Mouse (Mus musculus) intestine, embryonic 14.5 days (tissue): ENCODE results near the gene Pmm2. TPM values are rescaled to one million over a fixed set of nuclear protein-coding genes. Genes with fewer than 3 reads are reported as not detected.

Experiments
- ATAC-seq: fragments of 200-750 bp; cut with Nextera tagmentation; replicated peaks from 2 replicates; pipeline ENCODE4 v1.8.0; 2017; ENCODE audit warnings: low read depth, moderate number of reproducible peaks, moderate TSS enrichment, moderate library complexity; ENCODE audit not compliant: low FRiP score, low TSS enrichment
- DNase-seq: peaks from one replicate; pipeline ENCODE4 v3.0.0-alpha.2; 2018; ENCODE audit warnings: low spot score
- H3K27ac ChIP-seq: fragments of 300-500 bp; sonication (generic); 2 replicates; pipeline ENCODE4 v1.5.1; 2014; ENCODE audit warnings: low read depth, mild to moderate bottlenecking, control low read depth
- H3K27me3 ChIP-seq: fragments of 300-500 bp; sonication (generic); replicated peaks from 2 replicates; pipeline ENCODE4 v1.6.1; 2014; ENCODE audit warnings: low read length, control low read depth; ENCODE audit not compliant: control insufficient read depth, insufficient read depth
- H3K36me3 ChIP-seq: fragments of 300-500 bp; sonication (generic); 2 replicates; pipeline ENCODE4 v1.6.1; 2014; ENCODE audit warnings: low read length, control low read depth; ENCODE audit not compliant: control insufficient read depth, insufficient read depth
- H3K4me1 ChIP-seq: fragments of 300-500 bp; sonication (generic); replicated peaks from 2 replicates; pipeline ENCODE4 v1.6.1; 2014; ENCODE audit warnings: low read length, control low read depth, mixed read lengths; ENCODE audit not compliant: control insufficient read depth, insufficient read depth
- H3K4me2 ChIP-seq: fragments of 300-500 bp; sonication (generic); 2 replicates; pipeline ENCODE4 v1.6.1; 2014; ENCODE audit warnings: low read length
- H3K4me3 ChIP-seq: fragments of 300-500 bp; sonication (generic); 2 replicates; pipeline ENCODE4 v1.5.1; 2014; ENCODE audit warnings: low read depth, low read length, control low read depth, mixed read lengths
- H3K9ac ChIP-seq: fragments of 300-500 bp; sonication (generic); 2 replicates; pipeline ENCODE4 v1.6.1; 2014; ENCODE audit warnings: mild to moderate bottlenecking, low read length
- H3K9me3 ChIP-seq: fragments of 300-500 bp; sonication (generic); 2 replicates; pipeline ENCODE4 v1.6.1; 2016; ENCODE audit warnings: low read length, control low read depth; ENCODE audit not compliant: control insufficient read depth
- WGBS: fragments of 180-500 bp; shearing (Covaris S2); extraction: QIAGEN DNeasy Blood & Tissue Kit; methylation state at CpG from one replicate; pipeline ENCODE4 v1.1.7; 2014; 5-methylcytosine and 5-hydroxymethylcytosine counted together
- polyA plus RNA-seq: library from polyadenylated mRNA; unstranded; fragments of >200 nt; fragmentation: Nextera tagmentation; extraction: Ambion mirVana; gene quantifications from 2 replicates; pipeline ENCODE4 v1.2.1, GENCODE M21; 2014

The Pmm2 gene
- 65.5 and 73.1 TPM in 2 replicates for polyA plus RNA-seq

DNA sequence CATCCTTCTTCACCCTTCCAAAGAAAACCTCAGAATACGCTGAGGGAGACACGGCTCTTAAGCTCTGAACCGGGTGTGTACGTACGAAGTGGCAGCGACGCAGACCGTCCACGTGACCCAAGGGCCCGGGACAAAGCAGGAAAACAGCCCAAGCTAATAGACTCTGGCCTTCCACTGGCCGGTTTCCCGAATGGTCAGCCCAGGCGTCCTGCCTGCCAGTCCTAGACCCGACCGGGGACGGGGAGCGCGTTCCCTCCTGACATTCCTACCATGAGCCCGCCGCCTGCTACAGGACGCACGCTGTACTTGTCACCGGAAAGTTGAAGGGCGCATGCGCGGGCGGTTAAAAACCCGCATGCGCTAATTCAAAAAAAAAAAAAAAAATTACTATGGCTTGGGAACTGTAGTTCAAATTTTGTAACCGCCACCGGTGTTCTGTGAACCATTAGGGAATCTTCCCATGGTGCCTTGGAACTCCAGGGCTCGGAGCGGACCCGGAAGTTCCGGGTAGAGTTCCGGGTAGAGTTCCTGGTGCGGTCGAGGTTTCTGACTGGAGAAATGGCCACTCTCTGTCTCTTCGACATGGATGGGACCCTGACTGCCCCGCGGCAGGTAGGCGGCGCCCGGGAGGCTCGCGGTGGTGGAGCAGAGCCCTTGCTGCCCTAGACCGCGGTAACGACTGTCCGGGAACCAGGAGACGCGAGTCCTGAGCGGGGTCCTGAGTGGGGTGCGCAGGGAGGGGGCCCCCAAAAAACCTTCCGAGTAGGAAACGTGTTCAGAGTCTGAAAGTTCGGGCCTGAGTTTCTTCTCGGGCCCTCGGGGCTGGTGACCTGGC is at the start of gene Pmm2, which contains the start of gene Tmem186:
Pmm2 (plus strand) TSS at position 458 of the 835 bp plus-strand sequence.
Tmem186 (minus strand) TSS at position 496 of the 835 bp plus-strand sequence.
- Histone ChIP-seq H3K9me3 (no peaks in the 10 kb centered on the region), H3K27me3 (no peaks in the 10 kb centered on the region), H3K4me2 (peak within 1 kb of the TSS; percentile 87), H3K27ac (peak within 1 kb of the TSS; percentile 85), H3K4me1 (peaks cover 19% of the 10 kb centered on the region), H3K4me3 (peak within 1 kb of the TSS; percentile 92), H3K9ac (peak within 1 kb of the TSS; percentile 89), H3K36me3 (peaks cover 35% of the 10 kb centered on the region)
- ATAC-seq = peak; percentile 92
- DNase-seq = peak; percentile 90
- under 1% methylated on average over 59 of the region's 59 CpGs for WGBS

DNA sequence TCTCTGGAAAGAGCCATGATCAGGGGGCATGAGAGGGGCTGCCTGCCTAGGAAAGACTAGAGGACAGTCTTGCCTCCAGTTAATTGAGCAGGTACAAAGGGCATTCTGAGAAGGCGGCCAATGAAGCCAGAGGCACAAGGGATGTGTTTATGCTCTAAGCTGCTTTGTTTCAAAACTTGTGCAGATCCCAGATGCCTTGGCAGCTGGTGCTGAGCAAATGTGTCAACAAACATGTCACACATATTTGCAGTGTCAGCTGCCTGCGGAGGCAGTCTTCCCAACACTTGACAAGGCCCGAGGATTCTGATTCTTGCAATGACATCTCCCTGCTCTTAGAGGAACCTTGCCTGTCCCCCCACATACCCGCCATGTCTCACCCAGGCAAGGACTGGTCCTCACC is 42.1 kb upstream of the Pmm2 start:
- Histone ChIP-seq H3K4me2 (no peak overlapping the region), H3K4me1 (no peaks in the 10 kb centered on the region), H3K27me3 (no peaks in the 10 kb centered on the region), H3K9me3 (no peaks in the 10 kb centered on the region), H3K4me3 (no peak overlapping the region), H3K27ac (no peak overlapping the region), H3K36me3 (no peaks in the 10 kb centered on the region), H3K9ac (no peak overlapping the region)
- 62% methylated on average over 4 of the region's 4 CpGs for WGBS
- no peak for DNase-seq
- ATAC-seq = no peak

DNA sequence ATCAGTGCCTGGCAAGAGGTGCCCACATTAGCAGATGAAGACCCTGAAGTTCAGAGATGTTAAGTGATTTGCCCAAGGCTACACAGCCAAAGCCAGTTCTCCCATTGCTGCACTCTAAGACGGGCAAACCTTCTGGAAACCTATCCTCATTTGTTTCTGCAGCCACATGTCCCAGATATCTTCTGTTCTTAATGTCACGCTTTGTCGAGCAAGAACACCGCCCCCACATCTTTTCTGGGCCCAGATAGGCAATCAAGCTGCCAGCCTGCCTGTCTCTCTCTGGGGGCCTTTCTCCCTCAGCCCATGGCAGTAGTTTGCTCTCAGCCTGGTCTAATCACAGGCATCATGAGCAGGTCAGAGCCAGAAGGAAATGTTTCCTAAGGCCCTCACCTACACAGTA is 41.1 kb upstream of the Pmm2 start:
- no peak for DNase-seq

DNA sequence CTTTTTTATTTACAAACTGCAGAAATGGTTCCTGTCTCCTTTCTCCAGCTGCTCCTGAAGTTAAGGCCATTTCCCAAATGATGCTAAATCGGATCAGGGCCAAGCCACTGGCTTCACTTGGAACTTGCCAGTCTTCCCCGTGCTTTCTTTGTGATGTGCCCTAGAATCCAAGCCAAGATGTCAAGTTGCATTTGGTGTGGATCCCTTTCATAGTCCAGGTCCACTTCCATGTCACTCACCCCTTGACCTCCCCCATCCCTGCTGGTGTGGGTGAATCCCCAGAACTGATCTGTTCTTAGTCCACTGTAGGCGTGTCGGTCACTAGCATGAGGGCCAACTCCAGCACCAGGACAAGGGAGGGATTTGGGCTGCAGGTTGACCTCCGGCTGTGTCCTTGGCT is 40.0 kb upstream of the Pmm2 start:
- peaks cover 5% of the 10 kb centered on the region; the same call in 1 of the 2 replicates for H3K36me3 ChIP-seq
- H3K4me3 ChIP-seq = no peak overlapping the region
- no peaks in the 10 kb centered on the region for H3K4me1 ChIP-seq
- H3K9me3 ChIP-seq = no peaks in the 10 kb centered on the region
- no peak overlapping the region for H3K9ac ChIP-seq
- 82% methylated on average over 5 of the region's 5 CpGs for WGBS
- DNase-seq (no peak), ATAC-seq (no peak)
- no peaks in the 10 kb centered on the region for H3K27me3 ChIP-seq
- no peak overlapping the region for H3K27ac ChIP-seq
- H3K4me2 ChIP-seq = no peak overlapping the region

More for the DNA sequence above, 41.1 kb upstream of the Pmm2 start:
- Histone ChIP-seq H3K4me3 (no peak overlapping the region), H3K36me3 (no peaks in the 10 kb centered on the region), H3K4me2 (no peak overlapping the region), H3K27ac (no peak overlapping the region), H3K9ac (no peak overlapping the region), H3K4me1 (no peaks in the 10 kb centered on the region), H3K27me3 (no peaks in the 10 kb centered on the region), H3K9me3 (no peaks in the 10 kb centered on the region)
- WGBS = 90% methylated on average over 4 of the region's 4 CpGs
- ATAC-seq = no peak

DNA sequence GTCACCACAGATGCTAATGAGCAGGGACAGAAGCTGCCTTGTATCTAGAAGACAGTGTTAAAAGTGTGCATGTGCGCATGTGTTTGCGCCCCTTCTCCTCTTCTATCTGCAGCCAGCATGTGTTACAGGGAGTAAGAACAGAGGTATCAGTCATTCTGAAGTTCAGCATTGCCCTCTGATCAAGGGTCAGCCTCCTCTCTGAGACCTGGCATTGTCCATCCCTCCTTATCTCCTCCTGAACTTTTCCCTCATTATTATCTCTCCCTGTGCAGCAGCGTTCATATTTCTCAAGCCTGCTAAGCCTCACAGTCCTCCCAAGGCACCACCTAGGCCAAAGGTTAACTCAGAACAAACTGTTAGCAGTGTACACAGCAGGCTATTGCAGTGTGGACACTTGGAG is 33.7 kb upstream of the Pmm2 start:
- ATAC-seq = peak; percentile 74
- Histone ChIP-seq H3K9ac (no peak overlapping the region), H3K27ac (0 out of 2 replicates have a peak overlapping the region, but pooled peaks have one; percentile 33), H3K4me2 (no peak overlapping the region), H3K4me3 (no peak overlapping the region), H3K9me3 (no peaks in the 10 kb centered on the region), H3K36me3 (peaks cover 6% of the 10 kb centered on the region), H3K27me3 (no peaks in the 10 kb centered on the region), H3K4me1 (no peaks in the 10 kb centered on the region)
- 69% methylated on average over 3 of the region's 3 CpGs for WGBS
- DNase-seq = no peak

DNA sequence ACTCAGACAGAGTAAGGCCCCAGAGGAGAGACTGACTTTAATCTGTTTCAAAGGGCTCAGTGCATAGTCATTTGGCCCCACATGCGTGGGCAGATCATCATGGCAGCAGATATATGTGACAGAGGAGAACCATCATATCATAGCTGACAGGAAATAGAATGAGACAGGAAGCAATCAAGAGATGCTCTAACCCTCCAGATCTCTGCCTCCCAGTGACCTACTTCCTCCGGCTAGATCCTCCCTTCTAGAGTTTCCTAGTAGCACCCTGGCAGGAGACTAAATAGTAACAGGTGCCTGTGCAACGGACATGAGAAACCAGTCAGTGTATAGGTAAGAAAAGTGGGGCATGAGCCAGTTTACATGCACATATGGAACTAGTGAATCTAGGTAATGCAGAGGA is 27.1 kb upstream of the Pmm2 start:
- no peak overlapping the region for H3K9ac ChIP-seq
- no peaks in the 10 kb centered on the region for H3K27me3 ChIP-seq
- no peak overlapping the region for H3K4me2 ChIP-seq
- DNase-seq = no peak
- no peaks in the 10 kb centered on the region for H3K9me3 ChIP-seq
- H3K4me1 ChIP-seq = no peaks in the 10 kb centered on the region
- no peak overlapping the region for H3K27ac ChIP-seq
- 82% methylated on average over 3 of the region's 3 CpGs for WGBS
- ATAC-seq = no peak
- H3K4me3 ChIP-seq = no peak overlapping the region
- H3K36me3 ChIP-seq = peaks cover 15% of the 10 kb centered on the region

DNA sequence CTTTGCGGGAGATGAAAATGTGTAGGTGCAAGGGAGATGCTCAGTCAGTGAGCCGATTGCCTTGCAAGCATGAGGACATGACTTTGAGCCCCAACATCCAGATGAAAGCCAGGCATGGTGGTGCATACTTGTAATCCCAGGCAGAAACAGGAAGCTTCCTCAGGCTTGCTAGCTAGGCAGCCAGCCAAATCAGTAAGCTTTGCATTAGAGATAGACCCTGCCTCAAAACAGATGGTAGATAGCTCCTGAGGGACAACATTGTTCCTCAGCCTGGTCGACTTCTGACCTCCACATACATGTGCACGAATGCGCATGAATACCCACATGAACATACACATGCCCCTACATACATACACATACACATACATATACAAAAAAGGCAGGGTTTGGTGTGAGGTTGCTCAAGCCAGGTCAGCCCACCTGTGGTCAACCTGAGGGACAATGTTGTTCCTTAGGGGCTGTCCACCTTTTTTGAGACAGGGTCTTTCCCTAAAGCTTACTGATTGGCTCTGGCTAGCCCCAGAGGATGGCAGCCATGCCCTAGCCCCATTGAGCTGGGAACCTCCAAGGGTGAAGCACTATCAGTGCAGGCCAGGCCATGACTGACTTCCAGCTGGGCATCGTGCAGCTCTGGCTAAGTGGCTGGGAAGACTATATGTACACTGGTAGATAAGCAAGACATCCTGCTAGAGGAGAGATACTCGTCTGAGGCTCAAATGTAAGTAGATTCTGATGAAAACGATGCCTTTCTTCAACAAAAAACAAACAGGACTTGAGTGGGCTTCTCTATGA is 25.1 kb upstream of the Pmm2 start:
- WGBS = 90% methylated on average over 8 of the region's 8 CpGs
- DNase-seq = no peak
- H3K9me3 ChIP-seq = no peaks in the 10 kb centered on the region
- H3K36me3 ChIP-seq = peaks cover 15% of the 10 kb centered on the region
- H3K27ac ChIP-seq = no peak overlapping the region
- H3K4me3 ChIP-seq = no peak overlapping the region
- H3K27me3 ChIP-seq = no peaks in the 10 kb centered on the region
- H3K4me1 ChIP-seq = no peaks in the 10 kb centered on the region
- no peak overlapping the region for H3K9ac ChIP-seq
- no peak overlapping the region for H3K4me2 ChIP-seq
- ATAC-seq = no peak

DNA sequence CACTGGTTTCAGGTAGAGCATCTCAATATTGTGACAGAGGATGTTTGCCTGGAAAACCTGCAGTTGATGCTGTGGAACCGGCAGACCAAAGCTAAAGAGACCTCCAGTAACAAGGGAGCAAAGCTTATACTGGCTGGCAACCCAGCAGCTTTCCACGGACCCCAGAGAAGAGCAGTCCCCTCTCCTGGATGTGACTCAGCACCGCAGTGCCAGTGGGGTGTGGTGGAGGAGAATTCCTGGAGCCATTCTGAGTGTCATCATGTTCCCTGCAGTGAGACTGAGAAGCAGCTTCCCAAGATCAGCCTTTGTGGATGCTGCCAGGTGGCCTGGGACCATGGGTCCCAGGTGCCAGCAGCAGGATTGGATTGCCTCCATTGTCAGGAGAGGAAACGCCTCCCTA is 24.4 kb upstream of the Pmm2 start:
- ATAC-seq (no peak), DNase-seq (no peak)
- WGBS = 87% methylated on average over 4 of the region's 4 CpGs
- H3K4me2 ChIP-seq = no peak overlapping the region
- no peak overlapping the region for H3K4me3 ChIP-seq
- no peak overlapping the region for H3K9ac ChIP-seq
- no peaks in the 10 kb centered on the region for H3K9me3 ChIP-seq
- no peaks in the 10 kb centered on the region for H3K4me1 ChIP-seq
- no peak overlapping the region for H3K27ac ChIP-seq
- no peaks in the 10 kb centered on the region for H3K27me3 ChIP-seq
- peaks cover 17% of the 10 kb centered on the region for H3K36me3 ChIP-seq
